Mouse (Mus musculus) CH12.LX (cell line): ENCODE results near the gene Mkrn3.

ENCODE experiments used
- CTCF ChIP-seq, 2 experiments: IDR thresholded peaks in 1 of 2; conservative IDR thresholded peaks in 1 of 2; 2 replicates each; pipeline ENCODE4 v1.5.1; 2011 to 2012; ENCODE audit warnings: low read depth in 2 of 2, low read length in 2 of 2, improper control_type of control experiment in 1 of 2, inconsistent platforms in 1 of 2, mild to moderate bottlenecking in 1 of 2, moderate library complexity in 1 of 2
- ELF1 ChIP-seq: IDR thresholded peaks from 2 replicates; pipeline ENCODE4 v1.6.1; 2014; ENCODE audit warnings: low read depth, mild to moderate bottlenecking, inconsistent platforms, low read length, improper control_type of control experiment
- KAT2A ChIP-seq: IDR thresholded peaks from 2 replicates; pipeline ENCODE4 v1.6.1; 2012; ENCODE audit warnings: low read length, improper control_type of control experiment, inconsistent platforms; ENCODE audit not compliant: insufficient replicate concordance
- MAFK ChIP-seq: IDR thresholded peaks from 2 replicates; pipeline ENCODE4 v1.6.1; 2011; ENCODE audit warnings: low read length, improper control_type of control experiment; ENCODE audit not compliant: insufficient replicate concordance
- MAZ ChIP-seq: IDR thresholded peaks from 2 replicates; pipeline ENCODE4 v1.6.1; 2012; ENCODE audit warnings: low read depth, mild to moderate bottlenecking, inconsistent platforms, low read length, improper control_type of control experiment, moderate library complexity
- POLR2A ChIP-seq: IDR thresholded peaks from 2 replicates; pipeline ENCODE4 v1.6.1; 2011; ENCODE audit warnings: low read depth, mild to moderate bottlenecking, improper control_type of control experiment, low read length
- RAD21 ChIP-seq: IDR thresholded peaks from 2 replicates; pipeline ENCODE4 v1.6.1; 2011; ENCODE audit warnings: low read depth, mild to moderate bottlenecking, low read length, improper control_type of control experiment, moderate library complexity
- TCF12 ChIP-seq: IDR thresholded peaks from 2 replicates; pipeline ENCODE4 v1.6.1; 2014; ENCODE audit warnings: low read depth, mild to moderate bottlenecking, inconsistent platforms, low read length, improper control_type of control experiment

DNA sequence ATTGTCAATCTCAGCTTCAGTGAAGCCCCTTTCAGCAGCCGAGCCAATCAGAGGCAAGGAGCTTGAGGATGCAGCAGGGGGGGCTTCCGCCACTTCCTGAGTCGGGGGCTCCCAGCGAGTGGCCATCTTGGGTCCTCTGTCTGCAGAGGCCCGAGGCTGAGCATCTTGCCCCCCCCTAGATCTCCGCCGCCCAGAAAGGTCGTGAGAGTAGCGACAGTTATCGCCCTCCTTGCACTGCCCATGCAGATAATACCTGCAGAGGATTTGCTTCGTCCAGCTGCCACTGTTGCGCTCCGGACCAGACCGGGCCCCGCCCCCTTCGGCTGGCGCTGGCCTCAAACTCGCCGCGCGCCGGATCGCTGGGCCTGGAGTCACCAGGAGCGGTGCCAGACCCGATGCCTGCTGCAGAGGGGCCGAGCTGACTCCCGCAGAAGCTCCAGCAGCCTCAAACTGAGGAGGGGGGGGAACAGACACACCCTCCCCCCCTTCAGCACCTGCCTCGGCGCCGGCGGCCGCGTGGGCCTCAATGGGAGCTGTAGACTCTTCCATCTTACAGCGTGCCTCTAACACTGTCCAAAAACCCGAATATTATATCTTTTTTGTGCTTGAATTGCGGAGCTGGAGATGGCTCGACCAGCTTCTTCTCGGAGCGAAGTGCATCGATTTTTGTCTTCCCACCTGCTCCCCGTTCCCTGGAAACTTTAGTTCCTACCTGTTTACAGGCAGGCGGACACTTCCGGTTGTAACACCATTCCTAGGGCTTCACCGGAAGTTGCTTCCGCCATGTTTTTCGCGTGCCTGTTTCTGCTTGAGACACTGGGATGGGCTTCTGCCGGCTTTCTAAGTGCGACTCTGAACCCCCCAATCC, at the start of gene Mkrn3:
- TF ChIP-seq RAD21 (no peak), KAT2A (no peak), POLR2A (no peak), MAZ (no peak), CTCF (conservative IDR thresholded peaks at IDR 0.05 in 1 of 2, IDR thresholded peaks at IDR 0.05 in 1 of 2; ENCODE audit: low read depth in 2 of 2, low read length in 2 of 2) (no peak), ELF1 (no peak), MAFK (no peak), TCF12 (no peak)
